Mouse (Mus musculus) CH12.LX (cell line): ENCODE measurements around the gene Ehmt2. TPM values are rescaled to one million over a fixed set of nuclear protein-coding genes. Genes with fewer than 3 reads are reported as not detected.

Experiments used
- DNase-seq: peaks from one replicate; pipeline ENCODE4 v3.0.0-alpha.2; 2013; ENCODE audit errors: extremely low read depth
- H3K27ac ChIP-seq: 2 replicates; pipeline ENCODE4 v1.5.1; 2012; ENCODE audit warnings: low read depth, mild to moderate bottlenecking, control low read depth, moderate library complexity; ENCODE audit not compliant: insufficient read depth
- H3K27me3 ChIP-seq: replicated peaks from 2 replicates; pipeline ENCODE3; 2012; ENCODE audit warnings: inconsistent platforms
- H3K36me3 ChIP-seq, 2 experiments: replicated peaks in 1 of 2; 2 replicates each; pipeline versions ENCODE3 to v1.6.1; 2012; ENCODE audit warnings: inconsistent platforms in 1 of 2, low read length in 1 of 2, mild to moderate bottlenecking in 1 of 2, mixed read lengths in 1 of 2, moderate library complexity in 1 of 2; ENCODE audit not compliant: control insufficient read depth in 1 of 2, insufficient read depth in 1 of 2
- H3K4me1 ChIP-seq, 2 experiments: 2 replicates each; pipeline ENCODE4 v1.6.1; 2012; ENCODE audit warnings: inconsistent platforms in 1 of 2, moderate library complexity in 1 of 2; ENCODE audit not compliant: insufficient read depth in 2 of 2, control insufficient read depth in 1 of 2
- H3K4me2 ChIP-seq: 2 replicates; pipeline ENCODE4 v1.6.1; 2012; ENCODE audit warnings: low read depth, mild to moderate bottlenecking, control low read depth; ENCODE audit not compliant: poor library complexity, insufficient read depth, severe bottlenecking
- H3K4me3 ChIP-seq, 3 experiments: fragments of 150-350 bp in 1 of 3; sonication (generic) in 1 of 3; replicated peaks in 1 of 3; 2 replicates each; pipeline versions ENCODE3 to v1.5.1; 2011 to 2012; ENCODE audit warnings: low read depth in 2 of 3, low read length in 2 of 3, mild to moderate bottlenecking in 2 of 3, moderate library complexity in 2 of 3, control low read depth in 1 of 3, improper control_type of control experiment in 1 of 3, inconsistent platforms in 1 of 3, mixed read lengths in 1 of 3; ENCODE audit not compliant: poor library complexity in 1 of 3
- H3K79me2 ChIP-seq: replicated peaks from 2 replicates; pipeline ENCODE4 v1.6.1; 2012; ENCODE audit warnings: mild to moderate bottlenecking, moderate library complexity; ENCODE audit not compliant: control insufficient read depth, poor library complexity, insufficient read depth, severe bottlenecking; ENCODE audit errors: extremely low read depth
- H3K9ac ChIP-seq: 2 replicates; pipeline ENCODE4 v1.6.1; 2012; ENCODE audit warnings: low read depth, mild to moderate bottlenecking, control low read depth, moderate library complexity; ENCODE audit not compliant: insufficient read depth
- H3K9me3 ChIP-seq: replicated peaks from 2 replicates; pipeline ENCODE3; 2012; ENCODE audit warnings: low read length, inconsistent platforms, mixed read lengths
- BHLHE40 ChIP-seq: IDR thresholded peaks from 2 replicates; pipeline ENCODE4 v1.6.1; 2011; ENCODE audit warnings: mild to moderate bottlenecking, low read depth, low read length, improper control_type of control experiment
- CTCF ChIP-seq, 2 experiments: IDR thresholded peaks in 1 of 2; conservative IDR thresholded peaks in 1 of 2; 2 replicates each; pipeline ENCODE4 v1.5.1; 2011 to 2012; ENCODE audit warnings: low read depth in 2 of 2, low read length in 2 of 2, improper control_type of control experiment in 1 of 2, inconsistent platforms in 1 of 2, mild to moderate bottlenecking in 1 of 2, moderate library complexity in 1 of 2
- E2F4 ChIP-seq: IDR thresholded peaks from 2 replicates; pipeline ENCODE4 v1.6.1; 2011; ENCODE audit warnings: low read depth, low read length, improper control_type of control experiment; ENCODE audit not compliant: insufficient replicate concordance
- ETS1 ChIP-seq: conservative IDR thresholded peaks from 2 replicates; pipeline ENCODE4 v1.6.1; 2012; ENCODE audit warnings: low read depth, mild to moderate bottlenecking, inconsistent platforms, low read length, improper control_type of control experiment, moderate library complexity
- JUN ChIP-seq: IDR thresholded peaks from 2 replicates; pipeline ENCODE4 v1.6.1; 2011; ENCODE audit warnings: low read depth, mild to moderate bottlenecking, low read length, improper control_type of control experiment, moderate library complexity; ENCODE audit not compliant: insufficient read depth
- JUND ChIP-seq: conservative IDR thresholded peaks from 2 replicates; pipeline ENCODE4 v1.6.1; 2011; ENCODE audit warnings: low read depth, low read length, improper control_type of control experiment
- MXI1 ChIP-seq: IDR thresholded peaks from 2 replicates; pipeline ENCODE4 v1.6.1; 2011; ENCODE audit warnings: mild to moderate bottlenecking, low read depth, low read length, improper control_type of control experiment
- MYC ChIP-seq: IDR thresholded peaks from 2 replicates; pipeline ENCODE4 v1.6.1; 2011; ENCODE audit warnings: low read depth, mild to moderate bottlenecking, improper control_type of control experiment, low read length
- POLR2A ChIP-seq: IDR thresholded peaks from 2 replicates; pipeline ENCODE4 v1.6.1; 2011; ENCODE audit warnings: low read depth, mild to moderate bottlenecking, improper control_type of control experiment, low read length
- POLR2AphosphoS2 ChIP-seq: IDR thresholded peaks from 2 replicates; pipeline ENCODE4 v1.6.1; 2011; ENCODE audit warnings: low read depth, low read length, improper control_type of control experiment
- RAD21 ChIP-seq: IDR thresholded peaks from 2 replicates; pipeline ENCODE4 v1.6.1; 2011; ENCODE audit warnings: low read depth, mild to moderate bottlenecking, low read length, improper control_type of control experiment, moderate library complexity
- RCOR1 ChIP-seq: conservative IDR thresholded peaks from 2 replicates; pipeline ENCODE4 v1.6.1; 2012; ENCODE audit warnings: low read depth, mild to moderate bottlenecking, inconsistent platforms, low read length, improper control_type of control experiment
- SIN3A ChIP-seq: IDR thresholded peaks from 2 replicates; pipeline ENCODE4 v1.6.1; 2012; ENCODE audit warnings: low read length, improper control_type of control experiment, inconsistent platforms
- TCF12 ChIP-seq: IDR thresholded peaks from 2 replicates; pipeline ENCODE4 v1.6.1; 2014; ENCODE audit warnings: low read depth, mild to moderate bottlenecking, inconsistent platforms, low read length, improper control_type of control experiment
- USF1 ChIP-seq: IDR thresholded peaks from 2 replicates; pipeline ENCODE4 v1.6.1; 2014; ENCODE audit warnings: low read depth, mild to moderate bottlenecking, inconsistent platforms, low read length, improper control_type of control experiment
- USF2 ChIP-seq: conservative IDR thresholded peaks from 2 replicates; pipeline ENCODE4 v1.6.1; 2011; ENCODE audit warnings: low read depth, low read length, improper control_type of control experiment
- ZMIZ1 ChIP-seq: IDR thresholded peaks from 2 replicates; pipeline ENCODE4 v1.6.1; 2012; ENCODE audit warnings: low read depth, mild to moderate bottlenecking, inconsistent platforms, low read length, improper control_type of control experiment
- ZNF384 ChIP-seq: IDR thresholded peaks from 2 replicates; pipeline ENCODE4 v1.6.1; 2012; ENCODE audit warnings: low read depth, low read length, improper control_type of control experiment, inconsistent platforms
- dilution Hi-C: fragments of 300-500 bp; cut with MboI; formaldehyde crosslinking; loops from 2 replicates; pipeline ENCODE4 v1.14.3; 2020; ENCODE audit warnings: low sequenced_read_pairs; ENCODE audit not compliant: extremely low pct_unique_long_range_greater_than_20kb, extremely low pct_ligation_motif_present
- in situ Hi-C: fragments of 300-500 bp; cut with MboI; formaldehyde crosslinking; loops from 3 replicates; pipeline ENCODE4 v1.14.3; 2019; ENCODE audit warnings: low sequenced_read_pairs, low pct_ligation_motif_present, low pct_unique_long_range_greater_than_20kb, mixed read lengths
- polyA plus RNA-seq: library from polyadenylated mRNA; unstranded; fragments of >175 nt; gene quantifications from 2 replicates; pipeline ENCODE4 v1.2.1, GENCODE M21; 2012; ENCODE audit warnings: low read depth; ENCODE audit not compliant: insufficient read length
- total RNA-seq, 2 experiments: library from RNA; depleted of rRNA; stranded (reverse); fragments of 300-350 nt in 1 of 2; fragments of >200 nt in 1 of 2; gene quantifications; 2 replicates each; pipeline ENCODE4 v1.2.3; 2012 to 2014

Gene Ehmt2
- total and polyA plus RNA-seq, 3 experiments: 73.5 to 150 (median 113) TPM

GRCm38 (mm10) chr17:34890074-34890743, 8.1 kb upstream of the Ehmt2 start:
- no peaks in the 10 kb centered on the region for H3K27me3 ChIP-seq
- H3K4me1 ChIP-seq: peaks cover 6 to 25% of the 10 kb centered on the region in 2 experiments
- no peak for DNase-seq
- no peak overlapping the region for H3K4me2 ChIP-seq
- H3K9ac ChIP-seq: no peak overlapping the region
- H3K4me3 ChIP-seq: no peak overlapping the region
- peaks cover 1% of the 10 kb centered on the region in 2 experiments for H3K36me3 ChIP-seq
- H3K9me3 ChIP-seq: peaks cover 5% of the 10 kb centered on the region
- dilution Hi-C loops: no loop called here
- H3K79me2 ChIP-seq: no peaks in the 10 kb centered on the region
- in situ Hi-C loops: no loop called here
- 0 out of 2 replicates have a peak, but pooled peaks have one; percentile 17 for TF ChIP-seq BHLHE40
- TF ChIP-seq RCOR1: no peak
- TF ChIP-seq JUN: no peak
- TF ChIP-seq TCF12: no peak
- TF ChIP-seq, all 38 proteins: peak for 1
- no peak overlapping the region for H3K27ac ChIP-seq

- Histone ChIP-seq H3K79me2 (no peaks in the 10 kb centered on the region), H3K36me3 (peaks cover 2 to 13% of the 10 kb centered on the region in 2 experiments), H3K4me2 (no peak overlapping the region), H3K9me3 (peaks cover 8% of the 10 kb centered on the region), H3K4me1 (peaks cover 10 to 34% of the 10 kb centered on the region in 2 experiments), H3K9ac (no peak overlapping the region), H3K27ac (no peak overlapping the region), H3K4me3 (no peak overlapping the region), H3K27me3 (no peaks in the 10 kb centered on the region)
- in situ Hi-C loops (no loop called here), dilution Hi-C loops (no loop called here)
- no peak for TF ChIP-seq USF1
- no peak for TF ChIP-seq JUND
- TF ChIP-seq POLR2A: no peak
- peak; percentile 8; the same call in 1 of the 2 replicates for TF ChIP-seq RAD21
- TF ChIP-seq CTCF (conservative IDR thresholded peaks at IDR 0.05 in 1 of 2, IDR thresholded peaks at IDR 0.05 in 1 of 2; ENCODE audit: low read depth in 2 of 2, low read length in 2 of 2): peak in 1 of 2 experiments; percentile 33; a peak in 2 of 4 replicates
- TF ChIP-seq MYC: no peak
- no peak for TF ChIP-seq SIN3A
- DNase-seq: no peak
Observed at GRCm38 (mm10) chr17:34891377-34891776, 6.9 kb upstream of the Ehmt2 start.

- Histone ChIP-seq H3K9ac (peak overlapping the region; percentile 41; the same call in 1 of the 2 replicates), H3K27ac (no peak overlapping the region), H3K4me2 (peak overlapping the region; percentile 18; the same call in 1 of the 2 replicates), H3K9me3 (peaks cover 5% of the 10 kb centered on the region), H3K4me3 (no peak overlapping the region), H3K36me3 (peaks cover 2 to 15% of the 10 kb centered on the region in 2 experiments), H3K27me3 (no peaks in the 10 kb centered on the region), H3K79me2 (no peaks in the 10 kb centered on the region; the same call in none of the 2 replicates), H3K4me1 (peaks cover 9 to 29% of the 10 kb centered on the region in 2 experiments)
- TF ChIP-seq CTCF (conservative IDR thresholded peaks at IDR 0.05 in 1 of 2, IDR thresholded peaks at IDR 0.05 in 1 of 2; ENCODE audit: low read depth in 2 of 2, low read length in 2 of 2): no peak
- no peak for TF ChIP-seq MXI1
- no peak for TF ChIP-seq E2F4
- TF ChIP-seq ZMIZ1: no peak
- TF ChIP-seq POLR2AphosphoS2: no peak
- no peak for TF ChIP-seq ZNF384
- TF ChIP-seq TCF12: no peak
- TF ChIP-seq JUN: no peak
- TF ChIP-seq ETS1: no peak
- TF ChIP-seq SIN3A: no peak
- no peak for TF ChIP-seq USF1
- TF ChIP-seq USF2: no peak
- dilution Hi-C loops: no loop called here
- no peak for DNase-seq
- in situ Hi-C loops: no loop called here
Observed at GRCm38 (mm10) chr17:34893072-34893824, 5.0 kb upstream of the Ehmt2 start.
